Mouse (Mus musculus): ENCODE data around the gene Set.

Set gene

GRCm38 (mm10) chr2:30061215-30062166, 4.3 kb downstream of the Set start:
- no peak for DNase-seq (ENCODE audit: extremely low spot score, low read depth, low spot score)

GRCm38 (mm10) chr2:30062249-30063093, 5.3 kb downstream of the Set start:
- DNase-seq (ENCODE audit: extremely low spot score, low read depth, low spot score) = no peak

GRCm38 (mm10) chr2:30063235-30063634, 6.1 kb downstream of the Set start:
- no peak for DNase-seq (ENCODE audit: extremely low spot score, low read depth, low spot score)

GRCm38 (mm10) chr2:30063791-30064190, 6.6 kb downstream of the Set start:
- no peak for DNase-seq (ENCODE audit: extremely low spot score, low read depth, low spot score)

GRCm38 (mm10) chr2:30064298-30064697, 7.1 kb downstream of the Set start:
- DNase-seq (ENCODE audit: extremely low spot score, low read depth, low spot score) = no peak

GRCm38 (mm10) chr2:30066046-30066901, 9.1 kb downstream of the Set start:
- no peak for DNase-seq (ENCODE audit: extremely low spot score, low read depth, low spot score)

GRCm38 (mm10) chr2:30067031-30067888, 10.1 kb downstream of the Set start:
- no peak for DNase-seq (ENCODE audit: extremely low spot score, low read depth, low spot score)

- DNase-seq (ENCODE audit: extremely low spot score, low read depth, low spot score) = no peak
Measured at GRCm38 (mm10) chr2:30067962-30068361, 10.8 kb downstream of the Set start.

GRCm38 (mm10) chr2:30072875-30073274, 15.7 kb downstream of the Set start:
- no peak for DNase-seq (ENCODE audit: extremely low spot score, low read depth, low spot score)

- DNase-seq (ENCODE audit: extremely low spot score, low read depth, low spot score) = no peak
Measured at GRCm38 (mm10) chr2:30073285-30073684, 16.1 kb downstream of the Set start.

GRCm38 (mm10) chr2:30075625-30076024, 18.4 kb downstream of the Set start:
- DNase-seq (ENCODE audit: extremely low spot score, low read depth, low spot score) = no peak

- DNase-seq (ENCODE audit: extremely low spot score, low read depth, low spot score) = no peak
Measured at GRCm38 (mm10) chr2:30076439-30076838, 19.3 kb downstream of the Set start.

GRCm38 (mm10) chr2:30076959-30077358, 19.8 kb downstream of the Set start:
- DNase-seq (ENCODE audit: extremely low spot score, low read depth, low spot score) = no peak

GRCm38 (mm10) chr2:30077502-30078348, 20.5 kb downstream of the Set start, which contains the start of gene Pkn3:
Gene Pkn3 (plus strand): TSS chr2:30077684.
- no peak for DNase-seq (ENCODE audit: extremely low spot score, low read depth, low spot score)

GRCm38 (mm10) chr2:30078349-30078712, 21.2 kb downstream of the Set start:
- no peak for DNase-seq (ENCODE audit: extremely low spot score, low read depth, low spot score)

- DNase-seq (ENCODE audit: extremely low spot score, low read depth, low spot score) = no peak
Measured at GRCm38 (mm10) chr2:30078760-30079159, 21.6 kb downstream of the Set start.

- DNase-seq (ENCODE audit: extremely low spot score, low read depth, low spot score) = no peak
Measured at GRCm38 (mm10) chr2:30080181-30080800, 23.1 kb downstream of the Set start.

- no peak for DNase-seq (ENCODE audit: extremely low spot score, low read depth, low spot score)
Measured at GRCm38 (mm10) chr2:30084113-30084512, 26.9 kb downstream of the Set start.

GRCm38 (mm10) chr2:30084632-30085031, 27.5 kb downstream of the Set start:
- no peak for DNase-seq (ENCODE audit: extremely low spot score, low read depth, low spot score)

Data from hindlimb bud, embryonic 11.5 days (tissue).